Mouse (Mus musculus) A20 (cell line): ENCODE results near the gene 4931422A03Rik.
A peak's percentile ranks its signal among the peaks of the same experiment; 100 is the strongest.
"Not testable (repeated sequence)": the region's sequence is repeated elsewhere in the genome, so short reads cannot be mapped to it uniquely, and the experiment has no call there.

Source experiments
- DNase-seq: peaks from one replicate; pipeline ENCODE4 v3.0.0-alpha.2; 2011; ENCODE audit warnings: low read depth, low spot score

The 4931422A03Rik gene

GRCm38 (mm10) chr2:104027458-104028138, 563 bp downstream of the 4931422A03Rik start, which contains the start of gene Fbxo3:
Fbxo3 (plus strand) TSS chr2:104027721.
- peak; percentile 92 for DNase-seq

- no peak for DNase-seq
Measured at GRCm38 (mm10) chr2:104024656-104025055, 3.5 kb downstream of the 4931422A03Rik start.

DNA sequence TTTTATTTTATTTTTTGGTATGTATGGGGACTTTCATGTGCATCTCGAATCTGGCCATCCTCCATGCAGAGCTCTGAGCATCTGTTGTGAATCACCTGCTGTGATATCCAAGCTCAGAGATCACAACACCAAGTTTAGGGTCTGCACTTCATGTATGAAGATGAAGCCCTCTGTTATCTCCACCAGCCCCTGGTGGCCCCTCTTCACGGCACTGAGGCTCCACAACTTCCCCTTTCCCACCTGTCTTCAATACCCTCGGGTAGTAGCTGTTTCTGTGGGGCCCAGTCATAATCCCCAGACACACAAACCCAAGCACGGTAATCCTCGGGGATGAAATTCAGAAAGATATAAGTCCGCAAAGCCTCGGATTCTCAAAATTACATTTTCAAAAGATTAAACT, 5.1 kb downstream of the 4931422A03Rik start:
- no peak for DNase-seq

GRCm38 (mm10) chr2:104008853-104009252, 19.3 kb downstream of the 4931422A03Rik start:
- not testable (repeated sequence) for DNase-seq

DNA sequence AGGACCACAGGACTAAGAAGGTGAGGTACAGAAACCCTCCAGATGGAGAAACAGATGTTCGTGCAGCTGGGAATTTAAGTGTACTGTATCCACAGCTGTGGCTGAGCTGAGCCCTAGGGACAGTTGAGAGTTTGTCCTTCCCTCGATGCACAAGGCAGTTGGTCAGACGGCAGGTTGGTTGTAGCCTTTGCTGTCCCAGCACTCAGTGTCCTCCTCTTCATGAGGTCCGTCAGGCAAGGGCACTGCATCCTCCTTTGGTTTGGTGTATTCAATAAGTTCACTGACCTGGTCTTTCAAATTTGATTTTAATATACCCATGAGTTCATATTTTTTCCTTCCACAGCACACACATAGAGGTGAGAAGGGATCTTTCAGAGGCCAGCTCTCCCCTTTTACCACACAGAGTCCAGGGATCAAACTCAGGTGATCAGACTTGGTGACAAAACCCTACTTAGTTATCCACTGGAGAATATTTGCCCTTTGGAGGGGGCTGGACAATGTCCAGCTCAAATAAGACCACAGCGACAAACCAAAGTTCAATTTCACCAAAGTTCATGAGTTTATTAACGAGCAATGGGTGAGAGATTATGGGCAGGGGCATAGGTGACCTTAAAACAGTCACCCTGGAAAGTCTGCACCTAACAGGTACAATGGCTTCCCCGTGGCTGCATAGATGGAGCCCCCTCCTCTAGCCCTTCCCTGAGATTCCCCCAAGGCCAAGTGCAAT, 20.2 kb downstream of the 4931422A03Rik start:
- no peak for DNase-seq

DNA sequence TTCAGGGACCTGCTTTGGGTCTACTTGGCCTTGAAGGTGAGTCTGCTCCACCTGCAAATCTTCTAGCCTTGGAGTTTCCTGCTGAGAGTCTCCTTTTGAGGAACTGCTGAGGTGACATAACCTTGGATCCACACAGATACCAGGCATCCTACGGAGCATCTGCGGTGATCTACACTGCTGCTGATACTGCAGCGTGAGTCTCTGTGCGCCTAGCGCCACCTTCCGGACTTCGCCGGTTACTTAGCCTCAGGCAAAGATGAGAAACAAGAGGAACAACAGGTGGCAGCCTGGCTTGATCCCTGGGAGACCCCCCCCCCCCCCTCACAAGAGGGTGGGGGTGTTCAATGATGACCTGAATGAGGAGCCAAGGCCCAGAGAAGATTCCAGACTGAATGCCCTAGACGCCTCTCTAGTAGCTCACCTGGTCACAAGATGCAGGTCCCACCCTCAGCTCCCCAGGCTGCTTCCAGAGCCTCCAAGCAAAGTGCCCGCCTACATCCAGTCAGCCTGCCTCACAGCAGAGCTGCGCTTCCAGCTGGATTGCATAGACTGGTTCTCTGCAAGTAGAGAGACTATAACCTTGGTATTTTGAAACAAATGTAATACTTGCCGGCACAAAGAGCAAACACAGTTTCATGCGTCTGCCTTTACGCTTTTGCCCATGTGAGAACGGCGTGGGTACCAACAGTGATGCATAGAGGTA, 25.3 kb downstream of the 4931422A03Rik start:
- peak; percentile 69 for DNase-seq

- no peak for DNase-seq
Measured at GRCm38 (mm10) chr2:104001861-104002260, 26.3 kb downstream of the 4931422A03Rik start.

DNA sequence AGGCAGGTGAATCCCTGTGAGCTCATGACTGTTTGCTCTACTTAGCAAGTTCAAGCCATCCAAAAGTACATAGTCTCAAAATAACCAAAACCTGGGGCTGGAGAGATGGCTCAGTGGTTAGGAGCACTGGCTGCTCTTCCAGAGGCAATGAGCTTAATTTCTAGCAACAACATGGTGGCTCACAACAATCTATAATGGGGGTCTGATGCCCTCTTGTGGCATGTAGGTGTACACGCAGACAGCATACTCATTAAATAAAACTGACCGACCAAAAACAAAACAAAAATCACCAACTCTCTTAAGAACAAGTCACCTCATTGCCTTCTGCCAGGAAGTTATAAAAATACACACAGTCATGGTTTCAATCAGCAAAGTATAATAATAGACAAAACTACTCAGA, 27.1 kb downstream of the 4931422A03Rik start:
- peak; percentile 69 for DNase-seq

- DNase-seq, result no peak
Measured at GRCm38 (mm10) chr2:103992618-103993332, 35.4 kb downstream of the 4931422A03Rik start.

DNA sequence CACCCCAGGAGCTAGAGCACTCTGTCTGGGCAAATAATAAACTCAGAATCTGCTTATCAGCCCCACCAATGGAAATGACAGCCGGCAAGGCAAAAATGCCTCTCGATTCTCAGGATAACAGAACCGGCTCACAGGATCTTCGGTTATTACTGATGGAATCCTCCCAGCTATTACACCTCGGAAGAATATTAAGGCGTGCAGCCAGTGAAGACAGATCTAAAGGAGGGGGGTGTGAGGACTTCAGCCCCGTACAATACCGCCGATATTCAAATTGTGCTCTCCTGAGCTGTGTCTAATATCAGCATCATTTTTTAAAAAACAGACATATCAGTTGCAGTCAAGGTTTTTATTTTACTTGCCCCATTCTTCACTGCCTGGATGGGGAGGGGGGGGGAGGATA, 36.0 kb downstream of the 4931422A03Rik start:
- no peak for DNase-seq

GRCm38 (mm10) chr2:103991303-103991702, 36.9 kb downstream of the 4931422A03Rik start:
- peak; percentile 21 for DNase-seq

DNA sequence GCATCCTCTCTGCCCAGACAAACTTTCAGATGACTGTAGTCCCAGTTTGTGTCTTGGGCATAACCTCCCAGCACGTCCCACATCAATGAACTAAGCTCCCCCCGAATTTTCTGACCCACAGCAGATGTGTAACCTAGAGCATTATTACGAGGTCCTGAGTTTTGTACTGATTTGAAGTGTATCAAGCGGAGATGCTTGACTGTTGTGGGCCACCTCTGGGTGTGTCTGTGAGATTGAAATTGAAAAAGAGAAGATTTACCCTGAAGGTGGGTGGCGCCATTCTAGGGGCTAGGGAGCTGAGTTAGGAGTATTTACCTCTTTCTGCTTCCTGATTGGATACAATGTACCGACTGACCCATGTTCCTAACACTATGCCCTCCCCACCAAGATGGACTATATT, 38.4 kb downstream of the 4931422A03Rik start:
- no peak for DNase-seq

DNA sequence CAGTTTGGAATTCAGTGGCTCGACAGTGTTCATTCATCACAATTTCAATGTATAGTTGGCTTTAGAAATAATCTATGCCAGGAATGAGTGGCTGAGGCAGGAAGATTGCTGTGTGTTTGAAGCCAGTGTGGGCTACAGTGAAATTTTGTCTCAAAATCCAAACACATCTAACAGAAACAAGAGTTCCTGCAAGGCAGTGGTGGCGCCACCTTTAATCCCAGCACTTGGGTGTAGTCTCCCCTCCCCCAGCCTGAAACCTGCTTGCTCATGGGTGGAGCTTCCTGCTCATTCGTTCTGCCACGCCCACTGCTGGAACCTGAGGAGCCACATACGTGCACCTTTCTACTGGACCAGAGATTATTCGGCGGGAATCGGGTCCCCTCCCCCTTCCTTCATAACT, 40.6 kb downstream of the 4931422A03Rik start:
- DNase-seq, result not testable (repeated sequence)

DNA sequence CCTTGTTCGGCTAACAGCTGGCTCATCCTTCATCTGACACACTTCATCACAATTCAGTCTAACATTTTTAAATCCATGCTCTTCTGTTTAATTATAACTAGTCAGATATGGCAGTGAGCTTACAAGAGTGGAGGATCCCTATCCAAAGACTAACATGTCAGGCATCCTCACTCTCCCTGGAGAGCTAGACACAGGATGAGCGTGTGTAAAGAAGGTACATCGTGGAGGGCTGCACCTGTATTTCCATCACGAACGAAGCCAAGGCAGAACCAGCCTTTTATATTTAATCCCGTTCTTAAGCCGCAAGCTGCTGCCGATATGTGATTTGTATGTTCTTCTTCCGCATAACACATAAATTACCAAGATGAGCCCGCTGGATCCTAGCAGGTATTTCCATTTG, 45.0 kb downstream of the 4931422A03Rik start:
- no peak for DNase-seq

- peak; percentile 66 for DNase-seq
Measured at GRCm38 (mm10) chr2:103982250-103982649, 45.9 kb downstream of the 4931422A03Rik start.

GRCm38 (mm10) chr2:103977716-103978115, 50.4 kb downstream of the 4931422A03Rik start:
- DNase-seq, result no peak

DNA sequence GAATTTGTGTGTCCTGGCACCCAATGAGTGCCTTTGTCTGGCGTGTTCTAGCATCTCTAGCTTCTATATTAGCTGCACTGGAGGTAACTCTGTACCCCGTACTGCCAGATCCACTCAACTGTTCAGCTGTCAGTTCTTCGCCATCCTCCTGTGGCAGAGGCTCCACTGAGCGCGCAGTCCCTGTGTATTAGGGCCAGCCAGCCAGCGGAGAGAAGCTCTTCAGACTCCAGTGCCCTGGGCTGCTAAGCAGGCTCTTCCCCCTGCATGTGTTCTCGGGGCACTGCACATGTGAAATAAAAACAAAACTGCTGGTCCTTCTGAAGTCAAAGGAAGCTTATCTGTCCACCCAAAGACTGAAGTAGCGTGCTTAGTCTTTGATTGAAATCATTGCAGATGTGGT, 50.9 kb downstream of the 4931422A03Rik start:
- no peak for DNase-seq

DNA sequence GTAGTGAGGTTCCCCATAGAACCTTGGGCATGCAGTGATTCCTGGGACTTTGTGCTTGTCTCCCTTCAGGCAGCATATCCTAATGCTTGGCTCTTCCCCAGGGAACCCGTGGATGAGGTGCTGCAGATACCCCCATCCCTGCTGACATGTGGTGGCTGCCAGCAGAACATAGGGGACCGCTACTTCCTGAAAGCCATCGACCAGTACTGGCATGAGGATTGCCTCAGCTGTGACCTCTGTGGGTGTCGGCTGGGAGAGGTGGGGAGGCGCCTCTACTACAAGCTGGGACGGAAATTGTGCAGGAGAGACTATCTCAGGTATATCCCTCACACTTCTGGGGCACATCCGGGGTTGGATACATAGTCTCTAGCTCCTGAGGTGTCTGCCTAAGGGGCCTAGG, 52.3 kb downstream of the 4931422A03Rik start:
- DNase-seq, result no peak

DNA sequence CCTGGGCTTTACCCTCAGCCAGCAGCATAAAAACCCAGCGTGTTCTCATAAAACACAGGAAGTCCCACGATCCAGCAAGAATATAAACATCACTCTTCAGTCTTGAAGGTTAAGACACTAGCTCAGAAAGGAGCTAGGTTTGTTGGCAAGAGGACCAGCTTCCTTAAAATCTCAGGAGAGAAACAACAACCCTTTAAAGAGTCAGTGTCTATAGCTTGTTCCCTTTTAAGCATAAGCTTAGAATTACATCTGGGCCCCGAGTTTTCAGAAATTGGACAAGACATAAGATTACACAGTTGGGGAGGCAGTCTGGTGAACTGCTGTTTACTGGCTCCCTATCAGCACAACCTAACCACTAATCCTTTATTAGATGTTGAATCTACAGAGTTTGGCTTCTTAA, 56.3 kb downstream of the 4931422A03Rik start:
- no peak for DNase-seq

DNA sequence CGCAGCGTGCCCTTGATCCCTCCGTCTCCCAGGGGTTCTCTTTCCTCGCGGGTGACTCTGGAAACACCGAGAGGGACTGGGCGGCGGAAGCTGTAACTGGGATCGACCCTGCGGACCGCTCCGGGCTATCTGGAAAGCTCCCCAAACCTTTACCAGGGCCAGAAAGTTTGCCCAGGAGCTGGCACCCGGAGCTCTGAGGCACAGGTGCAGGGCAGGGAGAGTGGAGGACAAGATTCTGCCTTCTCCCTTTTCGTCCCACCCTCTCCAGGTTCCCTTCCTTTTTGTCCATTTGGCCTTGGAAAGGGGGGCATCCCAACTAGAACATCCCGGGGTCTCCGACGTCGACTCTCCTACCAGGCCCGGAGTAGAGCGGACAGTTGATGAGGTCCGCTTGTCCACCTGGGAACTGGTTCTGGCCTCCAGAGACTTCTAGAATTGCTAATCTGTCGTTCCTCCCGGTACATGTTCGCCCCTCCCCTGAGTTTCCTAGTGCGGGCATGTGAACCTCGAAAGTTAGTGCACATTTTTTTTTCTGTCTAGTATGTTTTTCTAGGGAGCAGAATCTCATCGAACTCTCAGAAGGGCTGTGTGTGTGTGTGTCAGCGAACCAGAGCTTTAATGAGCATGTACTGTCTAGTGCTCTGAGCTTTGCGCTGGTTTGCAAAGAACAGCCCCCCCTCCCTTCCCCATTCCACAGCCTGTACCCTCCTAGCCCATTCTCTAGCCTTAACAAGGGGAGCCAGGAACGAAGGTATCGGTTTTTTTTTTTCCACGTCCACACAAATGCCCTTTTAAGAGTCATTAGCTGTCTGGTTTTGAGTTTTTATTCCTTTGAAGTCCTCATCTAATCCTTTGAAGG, 57.1 kb downstream of the 4931422A03Rik start:
- no peak for DNase-seq
